Mouse (Mus musculus): ENCODE results near the gene 2900026A02Rik. TPM values are rescaled to one million over a fixed set of nuclear protein-coding genes. Genes with fewer than 3 reads are reported as not detected.

2900026A02Rik gene
- total RNA-seq, 2 experiments from 2014 or later: 2.1 TPM; not detected in 1

- no peak for ATAC-seq (replicated peaks; ENCODE audit: low FRiP score, poor library complexity, severe bottlenecking)
Observed at GRCm38 (mm10) chr5:113133722-113134710, 87.0 kb downstream of the 2900026A02Rik start.

- ATAC-seq (replicated peaks; ENCODE audit: low FRiP score, poor library complexity, severe bottlenecking): no peak
Observed at GRCm38 (mm10) chr5:113133080-113133491, 88.0 kb downstream of the 2900026A02Rik start.

GRCm38 (mm10) chr5:113132635-113133041 is 88.4 kb downstream of the 2900026A02Rik start:
- no peak for ATAC-seq (replicated peaks; ENCODE audit: low FRiP score, poor library complexity, severe bottlenecking)

GRCm38 (mm10) chr5:113128426-113128825 is 92.6 kb downstream of the 2900026A02Rik start:
- no peak for ATAC-seq (replicated peaks; ENCODE audit: low FRiP score, poor library complexity, severe bottlenecking)

- no peak for ATAC-seq (replicated peaks; ENCODE audit: low FRiP score, poor library complexity, severe bottlenecking)
Observed at GRCm38 (mm10) chr5:113126476-113126875, 94.6 kb downstream of the 2900026A02Rik start.

GRCm38 (mm10) chr5:113123693-113124092 is 97.3 kb downstream of the 2900026A02Rik start:
- ATAC-seq (replicated peaks; ENCODE audit: low FRiP score, poor library complexity, severe bottlenecking): no peak

GRCm38 (mm10) chr5:113122326-113123054 is 98.5 kb downstream of the 2900026A02Rik start:
- no peak for ATAC-seq (replicated peaks; ENCODE audit: low FRiP score, poor library complexity, severe bottlenecking)

- ATAC-seq (replicated peaks; ENCODE audit: low FRiP score, poor library complexity, severe bottlenecking): no peak
Observed at GRCm38 (mm10) chr5:113121591-113121875, 99.5 kb downstream of the 2900026A02Rik start.

- ATAC-seq (replicated peaks; ENCODE audit: low FRiP score, poor library complexity, severe bottlenecking): no peak
Observed at GRCm38 (mm10) chr5:113120741-113121590, 100.1 kb downstream of the 2900026A02Rik start.

- peak; percentile 30; the same call in 1 of the 2 replicates for ATAC-seq (replicated peaks; ENCODE audit: low FRiP score, poor library complexity, severe bottlenecking)
Observed at GRCm38 (mm10) chr5:113119861-113120465, 101.1 kb downstream of the 2900026A02Rik start.

GRCm38 (mm10) chr5:113119291-113119690 is 101.7 kb downstream of the 2900026A02Rik start:
- 0 out of 2 replicates have a peak, but pooled peaks have one; percentile 13 for ATAC-seq (replicated peaks; ENCODE audit: low FRiP score, poor library complexity, severe bottlenecking)

GRCm38 (mm10) chr5:113118695-113119094 is 102.3 kb downstream of the 2900026A02Rik start:
- ATAC-seq (replicated peaks; ENCODE audit: low FRiP score, poor library complexity, severe bottlenecking): peak; percentile 70

GRCm38 (mm10) chr5:113117361-113117760 is 103.7 kb downstream of the 2900026A02Rik start:
- ATAC-seq (replicated peaks; ENCODE audit: low FRiP score, poor library complexity, severe bottlenecking): no peak

GRCm38 (mm10) chr5:113115896-113116295 is 105.1 kb downstream of the 2900026A02Rik start:
- ATAC-seq (replicated peaks; ENCODE audit: low FRiP score, poor library complexity, severe bottlenecking): no peak

GRCm38 (mm10) chr5:113114264-113115225 is 106.5 kb downstream of the 2900026A02Rik start:
- ATAC-seq (replicated peaks; ENCODE audit: low FRiP score, poor library complexity, severe bottlenecking): no peak

GRCm38 (mm10) chr5:113113120-113113519 is 107.9 kb downstream of the 2900026A02Rik start:
- ATAC-seq (replicated peaks; ENCODE audit: low FRiP score, poor library complexity, severe bottlenecking): no peak

GRCm38 (mm10) chr5:113111336-113111735 is 109.7 kb downstream of the 2900026A02Rik start:
- no peak for ATAC-seq (replicated peaks; ENCODE audit: low FRiP score, poor library complexity, severe bottlenecking)

GRCm38 (mm10) chr5:113110929-113111328 is 110.1 kb downstream of the 2900026A02Rik start:
- no peak for ATAC-seq (replicated peaks; ENCODE audit: low FRiP score, poor library complexity, severe bottlenecking)
